Mouse (Mus musculus): ENCODE results near the gene Atxn7l3. TPM values are rescaled to one million over a fixed set of nuclear protein-coding genes. Genes with fewer than 3 reads are reported as not detected.
A peak's percentile ranks its signal among the peaks of the same experiment; 100 is the strongest.

Atxn7l3 gene
- polyA plus RNA-seq, 1 experiment: 30.4 TPM

DNA sequence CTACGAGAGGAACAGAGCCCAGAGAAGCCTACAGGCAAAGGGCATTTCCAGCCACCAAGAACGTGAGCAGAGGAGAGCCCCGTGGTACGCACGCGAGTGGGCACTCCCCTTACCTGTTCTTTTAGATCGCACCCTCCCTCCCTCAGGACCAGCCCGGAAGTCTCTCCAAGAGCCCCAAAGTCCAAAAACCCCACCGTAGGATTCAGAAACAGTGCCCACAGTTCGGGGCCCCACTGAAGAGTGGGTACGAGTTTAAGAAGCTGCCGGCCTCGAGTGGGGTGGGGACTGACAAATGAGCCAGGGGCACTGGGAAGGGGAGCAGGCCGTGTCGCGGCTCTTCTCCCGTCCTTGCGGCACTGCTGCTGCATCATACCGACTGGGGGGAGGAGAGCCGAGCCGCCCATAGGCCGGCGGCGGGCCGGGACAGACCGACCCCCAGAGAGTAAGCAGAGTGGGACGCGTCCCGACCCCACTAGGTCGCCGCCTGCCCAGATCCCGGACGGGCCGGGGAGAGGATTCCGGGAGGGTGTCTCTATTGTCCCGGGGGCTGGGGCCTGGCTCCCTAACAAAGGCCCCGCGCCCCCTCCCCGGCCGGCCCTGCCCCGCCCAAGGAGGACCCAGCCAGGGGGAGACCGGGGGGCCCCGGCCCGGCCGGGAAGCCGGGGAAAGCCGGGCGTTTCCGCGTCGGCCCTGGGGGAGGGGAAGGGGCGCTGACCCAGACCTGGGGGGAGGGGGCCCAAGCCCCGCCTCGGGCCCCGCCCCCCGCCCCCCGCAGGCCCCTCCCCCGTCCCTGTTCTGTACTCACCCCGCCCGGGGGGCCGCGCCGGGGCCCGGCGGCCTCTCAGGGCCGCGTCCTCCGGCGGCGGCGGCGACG, 596 bp downstream of the Atxn7l3 start:
- peak overlapping the region; percentile 72 for H3K4me3 ChIP-seq (replicated peaks; ENCODE audit: control insufficient read depth, low read depth, low read length)
- TF ChIP-seq CTCF (IDR thresholded peaks at IDR 0.05; ENCODE audit: control insufficient read depth, insufficient read depth, low read length) (no peak), POLR2A (IDR thresholded peaks at IDR 0.05; ENCODE audit: borderline replicate concordance, control insufficient read depth, low read depth, low read length) (no peak)
- peak overlapping the region; percentile 97 for H3K27ac ChIP-seq (ENCODE audit: control insufficient read depth, insufficient read depth, low read depth, low read length, poor library complexity)
- no peaks in the 10 kb centered on the region for H3K4me1 ChIP-seq (ENCODE audit: control insufficient read depth, insufficient read depth, low read length)
- 2% methylated on average over 59 of the region's 73 CpGs for WGBS

- TF ChIP-seq CTCF (IDR thresholded peaks at IDR 0.05; ENCODE audit: control insufficient read depth, insufficient read depth, low read length): 0 out of 2 replicates have a peak, but pooled peaks have one; percentile 20
- no peak for TF ChIP-seq POLR2A (IDR thresholded peaks at IDR 0.05; ENCODE audit: borderline replicate concordance, control insufficient read depth, low read depth, low read length)
- H3K27ac ChIP-seq (ENCODE audit: control insufficient read depth, insufficient read depth, low read depth, low read length, poor library complexity): peak overlapping the region; percentile 97
- H3K4me1 ChIP-seq (ENCODE audit: control insufficient read depth, insufficient read depth, low read length): no peaks in the 10 kb centered on the region
- peak overlapping the region; percentile 72 for H3K4me3 ChIP-seq (replicated peaks; ENCODE audit: control insufficient read depth, low read depth, low read length)
- 77% methylated on average over 12 of the region's 12 CpGs for WGBS
These were observed 1.4 kb downstream of the Atxn7l3 start for GRCm38 (mm10) chr11:102294887-102295597.

- Histone ChIP-seq H3K4me3 (replicated peaks; ENCODE audit: control insufficient read depth, low read depth, low read length) (no peak overlapping the region), H3K27ac (ENCODE audit: control insufficient read depth, insufficient read depth, low read depth, low read length, poor library complexity) (no peak overlapping the region), H3K4me1 (ENCODE audit: control insufficient read depth, insufficient read depth, low read length) (no peaks in the 10 kb centered on the region)
- 89% methylated on average over 5 of the region's 5 CpGs for WGBS
- TF ChIP-seq POLR2A (IDR thresholded peaks at IDR 0.05; ENCODE audit: borderline replicate concordance, control insufficient read depth, low read depth, low read length) (no peak), CTCF (IDR thresholded peaks at IDR 0.05; ENCODE audit: control insufficient read depth, insufficient read depth, low read length) (no peak)
These were observed 2.0 kb downstream of the Atxn7l3 start for GRCm38 (mm10) chr11:102294416-102294815.

DNA sequence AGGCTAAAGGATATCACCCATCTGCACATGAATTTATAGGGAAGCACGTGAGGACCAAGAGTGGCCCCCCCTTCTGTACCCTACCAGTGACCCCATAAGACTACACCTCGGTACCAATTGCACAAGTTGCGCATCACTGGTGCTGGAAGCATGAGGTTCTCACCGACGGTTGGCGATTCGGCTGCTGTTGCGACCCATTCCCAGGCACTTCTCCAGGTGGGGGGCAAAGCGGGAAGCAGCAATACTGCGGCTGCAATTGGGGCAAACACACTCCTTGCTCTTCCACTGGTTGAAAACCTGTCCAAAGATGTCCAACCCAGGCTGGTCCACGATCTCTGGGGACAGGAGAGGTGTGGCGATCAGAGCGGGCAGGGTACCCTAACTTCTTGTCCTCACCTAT, 2.5 kb downstream of the Atxn7l3 start:
- Histone ChIP-seq H3K4me3 (replicated peaks; ENCODE audit: control insufficient read depth, low read depth, low read length) (no peak overlapping the region), H3K4me1 (ENCODE audit: control insufficient read depth, insufficient read depth, low read length) (no peaks in the 10 kb centered on the region), H3K27ac (ENCODE audit: control insufficient read depth, insufficient read depth, low read depth, low read length, poor library complexity) (no peak overlapping the region)
- WGBS: 94% methylated on average over 13 of the region's 13 CpGs
- TF ChIP-seq POLR2A (IDR thresholded peaks at IDR 0.05; ENCODE audit: borderline replicate concordance, control insufficient read depth, low read depth, low read length) (no peak), CTCF (IDR thresholded peaks at IDR 0.05; ENCODE audit: control insufficient read depth, insufficient read depth, low read length) (no peak)

DNA sequence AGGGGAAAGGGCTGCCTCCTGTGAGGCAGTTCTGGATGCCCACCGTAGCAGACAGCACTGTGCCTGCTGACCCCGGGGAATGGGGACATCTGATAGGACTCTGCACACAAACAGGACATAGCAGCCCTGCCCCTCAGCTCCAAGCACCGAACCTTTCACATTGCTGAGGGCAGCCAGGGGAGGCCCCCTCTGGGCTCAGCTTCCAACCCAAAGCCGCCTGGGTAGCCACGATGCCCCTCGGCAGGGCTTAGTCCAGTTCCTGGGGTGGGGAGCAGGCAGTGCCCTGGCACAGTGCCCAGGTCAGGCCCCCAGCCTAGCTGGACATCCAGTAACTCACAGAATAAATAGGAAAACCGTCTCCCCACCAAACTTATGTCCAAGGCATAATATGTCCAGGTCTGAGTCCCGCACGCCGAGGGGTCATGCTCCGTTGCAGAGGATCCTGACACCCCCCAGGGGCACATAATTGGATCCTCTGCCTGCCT, 5.3 kb downstream of the Atxn7l3 start:
- no peaks in the 10 kb centered on the region for H3K4me1 ChIP-seq (ENCODE audit: control insufficient read depth, insufficient read depth, low read length)
- no peak for TF ChIP-seq CTCF (IDR thresholded peaks at IDR 0.05; ENCODE audit: control insufficient read depth, insufficient read depth, low read length)
- no peak overlapping the region for H3K27ac ChIP-seq (ENCODE audit: control insufficient read depth, insufficient read depth, low read depth, low read length, poor library complexity)
- WGBS: 92% methylated on average over 11 of the region's 11 CpGs
- H3K4me3 ChIP-seq (replicated peaks; ENCODE audit: control insufficient read depth, low read depth, low read length): no peak overlapping the region

DNA sequence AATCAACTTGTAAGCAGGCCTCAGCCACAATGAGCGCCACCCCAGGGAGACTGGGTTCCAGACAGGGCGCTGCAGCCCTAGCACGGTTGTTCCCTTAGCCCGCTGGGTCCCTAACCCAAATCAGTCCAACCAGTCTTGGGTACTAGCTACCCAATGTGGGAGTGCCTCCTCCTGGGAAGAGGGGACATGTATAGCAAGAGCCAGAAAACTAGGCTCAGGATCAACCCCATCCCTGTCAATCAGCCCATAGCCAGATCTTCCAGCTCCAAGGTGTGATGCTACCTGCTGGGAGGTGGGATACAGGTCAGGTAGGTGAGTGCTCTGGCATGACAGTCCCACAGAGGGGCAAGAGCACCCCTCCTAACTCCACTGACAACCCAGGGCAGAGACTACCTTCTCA, 6.3 kb downstream of the Atxn7l3 start:
- no peak overlapping the region for H3K4me3 ChIP-seq (replicated peaks; ENCODE audit: control insufficient read depth, low read depth, low read length)
- TF ChIP-seq POLR2A (IDR thresholded peaks at IDR 0.05; ENCODE audit: borderline replicate concordance, control insufficient read depth, low read depth, low read length): no peak
- no peak for TF ChIP-seq CTCF (IDR thresholded peaks at IDR 0.05; ENCODE audit: control insufficient read depth, insufficient read depth, low read length)
- no peaks in the 10 kb centered on the region for H3K4me1 ChIP-seq (ENCODE audit: control insufficient read depth, insufficient read depth, low read length)
- no peak overlapping the region for H3K27ac ChIP-seq (ENCODE audit: control insufficient read depth, insufficient read depth, low read depth, low read length, poor library complexity)
- WGBS: 93% methylated on average over 4 of the region's 4 CpGs

DNA sequence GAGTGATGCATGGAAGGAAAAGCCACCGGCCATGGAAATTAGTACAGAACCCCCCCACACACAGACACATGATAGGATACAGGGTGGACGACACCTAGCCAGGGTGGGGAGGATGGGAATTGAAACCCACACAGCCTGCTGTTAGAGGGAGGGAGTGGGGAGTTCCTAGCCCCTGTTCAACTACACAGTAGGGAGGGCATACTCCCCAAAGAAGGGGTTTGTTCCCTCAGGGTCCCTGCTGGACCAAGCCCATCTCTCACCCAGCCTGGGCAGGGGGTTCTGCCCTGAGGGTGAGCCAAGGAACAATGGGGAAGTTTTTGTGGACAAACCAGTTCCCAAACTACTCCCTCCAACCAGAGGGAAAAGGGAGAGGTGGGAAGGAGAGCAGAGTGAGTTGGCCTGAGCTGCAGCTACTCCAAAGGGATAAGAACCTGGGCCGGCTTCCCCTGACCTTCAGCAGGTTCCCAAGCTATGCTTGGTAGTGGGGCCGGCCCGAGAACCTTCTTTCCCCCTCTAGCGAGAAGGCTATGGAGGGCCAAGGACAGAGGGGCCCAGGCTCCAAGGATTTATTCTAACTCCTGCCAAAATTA, 6.8 kb downstream of the Atxn7l3 start:
- Histone ChIP-seq H3K4me1 (ENCODE audit: control insufficient read depth, insufficient read depth, low read length) (no peaks in the 10 kb centered on the region), H3K4me3 (replicated peaks; ENCODE audit: control insufficient read depth, low read depth, low read length) (no peak overlapping the region), H3K27ac (ENCODE audit: control insufficient read depth, insufficient read depth, low read depth, low read length, poor library complexity) (no peak overlapping the region)
- WGBS: 80% methylated on average over 6 of the region's 6 CpGs
- TF ChIP-seq POLR2A (IDR thresholded peaks at IDR 0.05; ENCODE audit: borderline replicate concordance, control insufficient read depth, low read depth, low read length) (no peak), CTCF (IDR thresholded peaks at IDR 0.05; ENCODE audit: control insufficient read depth, insufficient read depth, low read length) (no peak)

- Histone ChIP-seq H3K4me1 (ENCODE audit: control insufficient read depth, insufficient read depth, low read length) (no peaks in the 10 kb centered on the region), H3K4me3 (replicated peaks; ENCODE audit: control insufficient read depth, low read depth, low read length) (no peak overlapping the region), H3K27ac (ENCODE audit: control insufficient read depth, insufficient read depth, low read depth, low read length, poor library complexity) (no peak overlapping the region)
- WGBS: 88% methylated on average over 2 of the region's 2 CpGs
- no peak for TF ChIP-seq CTCF (IDR thresholded peaks at IDR 0.05; ENCODE audit: control insufficient read depth, insufficient read depth, low read length)
- TF ChIP-seq POLR2A (IDR thresholded peaks at IDR 0.05; ENCODE audit: borderline replicate concordance, control insufficient read depth, low read depth, low read length): no peak
These were observed 7.5 kb downstream of the Atxn7l3 start for GRCm38 (mm10) chr11:102288913-102289312.

All from bone marrow, adult 2 months (tissue).